Mouse (Mus musculus): ENCODE measurements around the gene Mettl7b.
"Not testable (repeated sequence)": the region's sequence is repeated elsewhere in the genome, so short reads cannot be mapped to it uniquely, and the experiment has no call there.

Gene Mettl7b

DNA sequence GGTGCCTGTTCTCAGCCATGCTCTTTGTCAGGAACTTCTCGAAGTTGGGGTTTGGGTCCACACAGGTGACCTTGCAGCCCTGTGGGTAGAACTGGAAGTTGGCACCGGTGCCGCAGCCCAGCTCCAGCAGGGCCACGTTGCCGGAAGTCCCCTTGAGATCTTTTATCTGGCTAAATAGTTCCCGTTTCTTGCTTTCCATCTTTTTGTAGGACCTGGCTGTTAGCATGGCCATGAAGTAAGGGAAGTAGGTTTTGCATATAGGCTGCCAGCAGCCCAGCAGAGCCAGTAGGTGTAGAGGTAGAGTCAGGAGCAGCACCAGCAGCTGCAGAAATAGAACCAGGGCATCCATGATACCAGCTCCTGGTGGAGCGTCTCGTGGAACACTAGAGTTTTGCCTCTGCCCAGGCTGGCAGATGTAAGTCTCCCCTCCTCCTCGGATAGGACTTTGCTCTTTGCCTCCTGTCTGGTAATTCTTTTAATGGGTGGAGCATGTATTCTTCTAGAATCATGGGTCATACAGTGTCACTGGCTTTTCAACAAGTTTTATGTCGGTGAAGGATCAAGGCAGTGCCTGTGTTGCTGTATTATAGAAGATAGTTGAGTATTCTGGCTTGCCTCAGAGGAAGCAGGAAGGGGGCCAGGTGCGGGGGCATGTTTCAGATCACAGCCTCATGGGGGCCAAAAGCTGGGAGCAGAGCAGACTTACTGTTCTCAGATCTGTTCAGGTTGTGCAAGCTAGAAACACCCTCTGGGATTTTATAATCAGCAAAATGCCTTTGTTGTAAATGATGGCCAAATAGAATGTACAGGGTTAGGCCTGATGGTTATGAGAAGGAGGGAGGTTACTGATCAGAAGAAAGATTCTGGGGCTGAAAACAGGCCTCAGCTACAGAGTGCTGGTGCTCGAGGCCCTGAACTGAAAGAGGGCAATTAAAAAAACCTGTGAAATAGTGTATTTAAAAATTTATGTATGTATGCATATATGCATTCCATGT is at the start of gene Mettl7b:
Gene Mettl7b (minus strand): TSS at position 399 of the 995 bp plus-strand sequence.
- DNase-seq (ENCODE audit: low read depth) = no peak

DNA sequence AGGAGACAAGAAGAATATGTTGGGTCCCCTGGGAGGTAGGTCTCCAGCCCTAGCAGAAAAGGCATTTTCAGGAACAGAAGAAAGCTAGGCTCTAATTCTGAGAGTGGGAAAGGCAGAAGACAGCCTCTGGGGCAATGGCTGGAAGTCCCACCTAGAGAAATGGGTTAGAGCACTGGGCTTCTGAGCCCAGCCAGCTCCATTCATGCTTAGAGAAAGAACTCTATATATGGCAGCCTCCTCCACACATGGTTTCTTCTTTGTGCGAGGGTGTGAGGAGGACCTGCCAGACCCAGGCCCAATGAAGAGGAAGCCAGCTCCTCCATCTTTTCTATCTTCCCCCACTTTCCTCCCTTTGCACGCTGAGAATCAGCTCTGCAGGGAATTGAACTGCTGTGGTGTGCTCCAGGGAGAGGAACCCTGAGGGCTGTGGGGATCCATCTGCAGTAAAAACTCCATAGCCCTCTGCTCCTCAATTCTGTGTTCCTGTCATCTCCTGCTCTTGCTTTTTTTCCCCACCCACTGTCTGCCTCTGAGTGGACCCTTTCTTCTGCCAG is 49.6 kb upstream of the Mettl7b start, which contains the start of gene Olfr763:
Gene Olfr763 (plus strand): TSS at position 504 of the 554 bp plus-strand sequence.
- no peak for DNase-seq (ENCODE audit: low read depth)

DNA sequence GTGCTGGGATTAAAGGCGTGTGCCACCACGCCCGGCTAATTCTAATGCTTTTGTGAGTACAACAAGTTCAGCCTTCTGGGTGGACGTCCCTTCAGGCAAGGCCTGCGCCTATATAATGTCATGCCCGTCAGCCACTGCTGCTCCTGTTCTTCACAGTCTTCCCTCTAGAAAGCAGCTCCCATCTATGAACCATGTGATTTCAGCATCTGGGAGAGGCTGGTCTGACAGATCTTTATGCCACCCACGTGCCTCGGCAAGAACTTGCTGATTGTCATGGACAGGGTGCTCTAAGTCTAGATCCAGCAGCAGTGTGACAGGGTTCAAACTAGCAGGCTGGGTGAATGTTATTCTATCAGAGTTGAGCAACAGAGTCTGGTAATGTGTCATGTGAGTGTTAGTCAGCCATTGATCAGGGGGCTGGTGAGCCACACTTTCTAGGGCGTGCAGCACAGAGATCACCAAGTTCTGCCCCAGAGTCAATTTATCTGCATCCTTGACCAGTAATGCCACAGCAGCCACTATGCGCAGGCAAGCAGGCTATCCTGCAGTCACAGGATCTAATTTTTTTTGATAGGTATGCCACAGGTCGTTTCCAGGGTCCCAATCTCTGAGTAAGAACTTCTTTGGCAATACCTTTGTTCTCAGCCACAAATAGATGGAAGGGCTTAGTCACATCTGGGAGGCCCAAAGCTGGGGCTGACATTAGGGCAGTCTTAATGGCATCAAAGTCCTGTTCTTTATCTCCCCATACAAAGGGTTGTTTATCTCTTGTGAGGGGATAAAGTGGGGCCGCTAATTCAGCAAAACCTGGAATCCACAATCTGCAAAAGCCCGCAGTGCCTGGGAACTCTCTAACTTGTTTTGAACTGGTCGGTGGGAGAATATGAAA is 43.5 kb upstream of the Mettl7b start:
- no peak for DNase-seq (ENCODE audit: low read depth)

DNA sequence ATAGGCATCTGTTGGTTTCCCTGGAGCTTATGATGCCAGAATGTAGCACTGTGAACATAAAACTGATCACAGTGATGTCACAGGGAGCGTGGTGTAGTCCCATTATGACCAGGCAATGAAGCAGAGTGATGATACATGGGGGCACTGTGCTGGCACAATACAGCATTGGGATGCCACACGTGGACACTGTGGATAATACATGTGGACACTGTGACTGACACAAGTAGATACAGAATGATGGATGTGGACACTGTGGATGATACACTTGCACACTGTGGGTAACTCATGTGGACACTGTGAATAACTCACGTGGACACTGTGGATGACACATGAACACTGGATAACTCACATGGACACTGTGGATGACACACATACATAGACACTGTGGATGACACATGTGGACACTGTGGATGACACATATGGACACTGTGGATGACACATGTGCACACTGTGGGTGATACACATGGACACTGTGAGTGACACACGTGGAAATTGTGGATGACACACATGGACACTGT is 35.8 kb upstream of the Mettl7b start:
- no peak for DNase-seq (ENCODE audit: low read depth)

DNA sequence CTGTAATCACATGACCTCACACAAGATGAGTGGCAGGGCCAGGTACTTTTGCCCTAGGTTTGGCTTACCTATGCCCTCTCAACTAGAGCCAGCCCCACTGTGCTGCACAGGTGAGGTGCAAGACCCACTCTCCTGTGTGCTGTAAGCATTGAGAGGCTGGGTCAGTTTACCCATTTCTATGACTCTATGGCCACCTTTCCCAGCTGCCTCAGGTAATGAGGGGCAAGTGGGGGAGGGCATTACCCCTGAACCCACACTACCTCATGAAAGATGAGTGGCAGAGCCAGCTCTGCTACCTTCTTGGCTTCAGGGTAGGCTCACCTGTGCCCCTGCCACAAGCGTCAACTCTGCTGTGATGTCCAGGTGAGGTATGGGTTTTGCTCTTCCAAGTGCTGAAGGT is 35.0 kb upstream of the Mettl7b start:
- no peak for DNase-seq (ENCODE audit: low read depth)

DNA sequence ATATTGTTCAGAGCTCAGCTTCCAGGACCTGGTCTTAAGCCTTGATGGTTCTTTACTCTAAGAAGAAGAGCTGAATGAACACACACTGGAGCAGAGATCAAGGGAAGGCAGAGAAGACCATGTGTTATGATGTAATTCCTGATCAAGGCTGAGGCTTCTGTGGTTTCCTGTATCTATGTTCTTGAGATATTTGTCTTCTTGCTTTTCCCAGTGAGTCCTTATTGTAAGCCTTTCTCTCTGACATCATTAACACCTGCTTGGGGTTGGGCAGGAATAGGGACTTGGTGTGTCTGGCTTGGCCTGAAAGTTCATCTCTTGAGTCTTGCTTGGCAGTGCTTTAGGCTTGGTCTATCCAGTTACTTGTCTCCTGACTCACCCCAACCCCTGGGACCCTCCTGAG is 30.2 kb upstream of the Mettl7b start:
- no peak for DNase-seq (ENCODE audit: low read depth)

DNA sequence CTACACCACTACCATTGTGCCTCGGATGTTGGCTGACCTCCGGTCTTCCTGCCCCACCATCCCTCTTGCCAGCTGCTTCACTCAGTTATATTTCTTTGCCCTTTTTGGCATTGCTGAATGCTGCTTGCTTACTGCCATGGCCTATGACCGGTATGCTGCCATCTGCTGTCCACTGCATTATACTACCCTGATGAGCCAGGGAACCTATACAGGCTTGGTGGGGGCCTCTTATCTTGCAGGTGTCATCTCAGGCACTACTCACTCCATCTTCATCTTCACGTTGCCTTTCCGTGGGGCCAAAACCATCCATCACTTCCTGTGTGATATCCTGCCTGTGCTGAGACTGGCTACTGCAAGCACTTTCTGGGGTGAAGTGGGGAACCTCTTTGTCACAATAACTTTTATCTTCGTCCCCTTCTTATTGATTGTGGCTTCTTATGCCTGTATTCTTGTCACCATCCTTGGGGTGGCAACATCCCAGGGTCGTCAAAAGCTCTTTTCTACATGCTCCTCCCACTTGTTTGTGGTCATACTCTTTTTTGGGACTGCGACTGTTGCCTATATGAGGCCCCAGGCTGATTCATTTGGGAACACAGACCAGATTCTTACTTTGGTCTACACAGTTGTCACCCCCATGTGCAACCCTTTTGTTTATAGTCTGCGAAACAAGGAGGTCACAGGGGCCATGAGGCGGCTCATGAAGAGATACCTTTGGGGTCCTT is 29.5 kb upstream of the Mettl7b start:
- not testable (repeated sequence) for DNase-seq (ENCODE audit: low read depth)

DNA sequence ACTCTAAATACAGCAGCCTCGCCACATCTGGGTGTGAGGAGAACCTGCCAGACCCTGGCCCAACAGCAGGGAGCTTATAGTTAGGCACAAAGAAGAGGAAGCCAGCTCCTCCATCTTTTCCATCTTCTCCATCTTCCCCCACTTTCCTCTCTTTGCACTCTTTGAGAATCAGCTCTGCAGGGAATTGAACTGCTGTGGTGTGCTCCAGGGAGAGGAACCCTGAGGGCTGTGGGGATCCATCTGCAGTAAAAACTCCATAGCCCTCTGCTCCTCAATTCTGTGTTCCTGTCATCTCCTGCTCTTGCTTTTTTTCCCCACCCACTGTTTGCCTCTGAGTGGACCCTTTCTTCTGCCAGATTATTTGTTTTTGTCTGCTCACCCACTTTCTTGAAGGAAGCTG is 28.3 kb upstream of the Mettl7b start, which contains the start of gene Olfr9:
Gene Olfr9 (plus strand): TSS at position 301 of the 400 bp plus-strand sequence.
- not testable (repeated sequence) for DNase-seq (ENCODE audit: low read depth)

DNA sequence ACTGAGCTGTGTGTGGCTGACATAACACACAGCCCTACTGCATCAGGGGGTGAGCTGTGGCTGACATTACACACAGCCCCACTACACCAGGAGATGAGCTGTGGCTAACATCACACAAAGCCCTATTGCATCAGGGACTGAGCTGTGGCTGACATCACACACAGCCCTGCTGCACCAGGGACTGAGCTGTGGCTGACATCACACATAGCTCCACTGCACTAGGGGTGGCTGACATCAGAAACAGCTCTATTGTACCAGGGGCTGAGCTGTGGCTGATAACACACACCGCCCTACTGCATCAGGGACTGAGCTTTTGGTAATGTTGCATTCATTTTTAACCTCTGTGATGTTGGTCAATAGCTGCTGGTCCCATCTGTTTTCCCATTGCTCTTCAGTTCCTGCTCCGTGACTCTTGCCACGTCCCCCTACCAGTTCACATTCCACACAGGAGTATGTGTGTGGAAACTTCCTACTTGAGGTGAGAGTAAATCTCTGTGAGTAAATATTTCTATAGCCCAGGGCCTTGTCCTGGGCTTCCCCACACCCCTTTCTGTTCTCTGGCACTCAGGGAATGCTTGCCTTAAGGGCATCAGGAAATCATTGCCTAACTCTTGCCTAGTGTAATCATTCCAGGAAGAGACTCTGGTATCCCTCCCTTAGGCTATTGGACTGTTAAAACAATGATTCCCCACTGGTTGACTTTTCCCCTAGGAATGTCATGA is 20.0 kb upstream of the Mettl7b start:
- DNase-seq (ENCODE audit: low read depth) = no peak

DNA sequence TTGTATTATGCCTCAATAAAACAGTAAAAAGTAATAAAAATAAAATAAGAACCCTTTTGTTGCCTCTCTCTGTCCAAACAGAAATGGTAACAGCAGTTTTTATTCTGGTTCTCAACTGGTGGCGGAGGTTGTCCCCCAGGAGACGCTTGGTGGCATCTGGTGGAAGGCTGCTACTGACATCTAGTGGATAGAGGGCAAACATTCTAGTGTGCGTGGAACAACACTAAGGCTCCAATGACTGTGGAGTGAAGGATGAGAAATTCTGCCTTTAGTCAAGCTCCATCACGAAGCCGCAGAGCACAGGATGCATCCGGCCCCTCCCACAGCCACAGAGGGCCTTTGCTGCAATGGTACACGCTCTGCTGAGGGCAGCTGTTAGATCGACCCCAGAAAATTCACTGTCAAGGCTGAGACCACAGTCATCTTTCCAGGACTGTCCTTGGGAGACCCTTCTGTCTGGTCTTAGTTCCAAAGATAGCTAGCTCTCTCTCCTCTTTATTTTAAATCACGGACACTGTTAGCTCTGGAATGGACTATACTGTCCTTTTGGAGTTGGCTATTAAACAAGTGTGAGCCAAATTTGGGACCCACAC is 16.8 kb upstream of the Mettl7b start:
- DNase-seq (ENCODE audit: low read depth) = peak; percentile 5

DNA sequence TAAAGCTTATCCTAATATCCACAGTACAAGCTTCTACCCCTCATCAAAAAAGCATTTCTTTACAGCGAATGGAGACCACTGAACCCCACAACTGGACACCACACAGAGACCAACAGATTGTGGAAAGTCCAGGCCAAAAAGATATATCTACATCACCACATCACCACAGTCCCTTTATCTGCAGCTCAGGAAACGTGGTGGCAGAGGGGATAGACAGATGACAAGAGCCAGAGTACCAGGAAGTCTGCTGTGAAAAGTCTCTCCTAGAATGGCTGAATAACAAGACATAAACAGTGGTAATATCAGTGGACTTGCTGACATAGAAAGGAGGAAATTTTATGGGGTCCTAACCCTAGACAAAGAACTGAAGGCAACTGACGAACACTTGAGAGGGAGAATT is 15.6 kb upstream of the Mettl7b start:
- DNase-seq (ENCODE audit: low read depth) = no peak

DNA sequence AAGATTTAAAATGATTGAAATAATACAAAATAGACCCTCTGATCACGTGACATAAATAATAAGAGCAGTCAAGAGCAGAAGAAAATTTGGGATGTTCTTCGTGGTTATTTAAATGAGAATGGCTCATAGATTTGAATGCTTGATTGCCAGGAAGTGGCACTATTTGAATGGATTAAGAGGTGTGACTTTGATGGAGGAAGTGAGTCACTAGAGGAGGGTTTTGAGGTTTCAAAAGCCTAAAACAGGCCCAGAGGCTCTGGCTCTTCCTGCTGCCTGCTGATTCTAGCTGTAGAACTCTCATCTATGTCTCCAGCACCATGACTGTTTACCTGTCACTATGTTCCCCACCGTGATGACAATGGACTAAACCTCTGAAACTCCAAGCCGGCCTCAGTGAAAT is 12.1 kb upstream of the Mettl7b start:
- DNase-seq (ENCODE audit: low read depth) = no peak

DNA sequence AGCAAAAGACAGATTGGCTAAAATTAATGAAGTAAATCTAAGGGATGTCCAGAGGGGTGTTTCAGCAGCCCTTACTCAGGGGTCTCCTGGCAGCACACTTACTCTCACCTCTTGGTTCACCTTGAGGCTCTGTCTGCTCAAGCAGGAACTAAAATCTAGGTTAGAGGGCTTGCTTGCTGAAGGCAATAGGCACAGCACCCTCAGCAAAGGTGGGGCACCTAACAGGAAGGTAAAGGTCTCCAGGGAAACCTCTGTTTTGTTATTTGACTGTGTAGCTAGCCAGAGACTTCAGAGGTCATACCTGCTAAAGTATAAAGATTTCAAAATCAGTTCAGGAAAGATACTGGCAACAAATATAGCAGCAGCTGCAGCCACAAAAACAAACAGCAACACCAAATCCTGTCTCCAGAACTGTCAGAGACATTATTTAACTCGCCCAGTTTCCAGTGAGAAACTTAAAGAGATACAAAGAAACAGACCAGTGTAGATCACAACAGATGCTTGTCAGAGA is 10.0 kb upstream of the Mettl7b start:
- no peak for DNase-seq (ENCODE audit: low read depth)

DNA sequence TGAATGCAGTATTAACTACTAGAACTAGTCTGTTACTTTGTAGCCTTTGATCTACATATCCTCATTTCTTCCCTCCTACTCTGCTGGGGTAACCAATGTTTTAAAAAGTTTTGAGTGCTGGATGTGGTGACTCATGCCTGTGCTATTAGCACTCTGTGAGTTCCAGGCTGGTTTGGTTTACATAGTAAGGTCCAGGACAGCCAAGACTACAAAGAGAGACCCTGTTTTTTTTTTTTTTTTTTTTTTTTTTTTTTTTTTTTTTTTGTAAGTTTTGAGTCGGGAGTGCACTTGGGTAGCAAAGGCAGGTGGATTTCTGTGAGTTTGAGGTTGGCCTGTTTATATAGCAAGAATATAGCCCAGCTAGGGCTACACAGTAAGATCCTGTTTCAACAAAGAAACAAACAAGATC is 7.6 kb upstream of the Mettl7b start:
- DNase-seq (ENCODE audit: low read depth) = no peak

DNA sequence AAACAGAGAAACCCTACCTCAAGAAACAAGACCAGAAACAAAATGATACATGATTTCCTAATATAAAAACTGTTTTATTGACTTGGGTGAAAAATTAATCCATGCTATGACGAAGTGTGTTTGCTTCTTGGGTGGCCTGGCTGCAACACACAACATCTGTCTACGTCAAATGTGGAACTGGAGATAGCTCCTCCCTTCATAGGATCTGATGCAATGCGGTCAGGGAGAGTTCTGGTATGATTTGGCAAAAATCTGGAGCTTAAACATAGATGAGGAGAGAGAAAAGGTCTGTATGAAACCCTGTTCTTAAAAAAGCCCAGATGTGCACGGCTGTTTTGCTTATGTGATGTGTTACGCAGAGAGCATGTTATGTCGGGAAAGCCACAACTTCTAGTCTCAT is 5.1 kb upstream of the Mettl7b start:
- no peak for DNase-seq (ENCODE audit: low read depth)

DNA sequence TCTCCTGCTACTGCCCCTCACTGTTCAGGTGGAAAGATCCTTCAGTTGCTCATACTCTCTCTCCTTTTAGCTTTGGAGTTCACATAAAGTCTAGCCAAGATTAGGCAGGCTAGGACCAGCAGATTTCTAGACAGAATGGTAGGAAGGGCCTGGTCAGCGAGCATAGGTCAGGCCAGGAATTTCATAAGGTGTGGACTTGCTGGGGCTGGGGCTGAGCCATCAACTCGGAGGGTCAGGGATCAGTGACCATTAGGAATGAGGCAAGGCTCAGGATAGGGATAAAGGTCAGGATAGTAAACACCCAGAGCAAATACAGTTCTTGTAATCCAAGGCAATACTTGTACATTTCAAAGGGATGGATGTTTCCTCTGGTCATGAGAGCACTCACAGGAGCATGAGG is 4.2 kb upstream of the Mettl7b start:
- no peak for DNase-seq (ENCODE audit: low read depth)

DNA sequence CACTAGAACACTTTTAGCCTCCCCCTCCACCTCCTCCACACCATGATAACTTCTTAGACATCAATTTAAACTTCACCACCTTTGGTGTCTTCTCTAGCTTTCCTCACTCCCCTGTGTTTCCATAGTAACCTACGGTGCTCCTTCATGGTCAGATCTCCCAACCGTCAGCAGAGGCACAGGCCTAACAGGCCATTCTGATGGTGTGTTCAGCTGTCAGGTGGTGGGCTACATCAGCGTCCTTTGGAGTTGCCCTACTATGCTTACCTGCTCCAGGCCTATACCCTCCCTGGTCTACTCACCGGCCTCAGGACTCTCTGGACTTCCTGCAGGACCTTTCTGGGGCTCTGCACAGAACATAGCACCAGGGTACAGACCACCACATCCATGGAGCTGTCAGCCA is 646 bp downstream of the Mettl7b start:
- DNase-seq (ENCODE audit: low read depth) = no peak

DNA sequence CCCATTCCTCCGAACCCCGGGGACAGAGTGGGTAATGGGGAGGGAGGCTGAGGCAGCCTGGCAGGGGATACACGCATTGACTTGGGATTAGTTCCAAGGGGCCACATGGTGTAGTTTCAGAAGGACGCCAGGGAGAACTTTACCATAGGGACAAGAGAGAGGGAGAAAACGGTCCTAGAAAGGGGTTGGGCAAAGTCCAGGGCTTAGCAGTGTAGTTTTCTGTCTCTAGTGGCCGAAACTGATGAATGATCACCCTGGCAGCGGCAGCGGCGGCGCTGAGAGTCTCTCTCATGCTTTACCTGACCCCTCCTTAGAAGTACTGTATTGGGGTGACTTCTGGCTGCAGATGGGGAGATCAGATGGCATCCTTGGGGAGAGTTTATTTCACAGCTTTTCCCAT is 2.4 kb downstream of the Mettl7b start:
- DNase-seq (ENCODE audit: low read depth) = no peak

DNA sequence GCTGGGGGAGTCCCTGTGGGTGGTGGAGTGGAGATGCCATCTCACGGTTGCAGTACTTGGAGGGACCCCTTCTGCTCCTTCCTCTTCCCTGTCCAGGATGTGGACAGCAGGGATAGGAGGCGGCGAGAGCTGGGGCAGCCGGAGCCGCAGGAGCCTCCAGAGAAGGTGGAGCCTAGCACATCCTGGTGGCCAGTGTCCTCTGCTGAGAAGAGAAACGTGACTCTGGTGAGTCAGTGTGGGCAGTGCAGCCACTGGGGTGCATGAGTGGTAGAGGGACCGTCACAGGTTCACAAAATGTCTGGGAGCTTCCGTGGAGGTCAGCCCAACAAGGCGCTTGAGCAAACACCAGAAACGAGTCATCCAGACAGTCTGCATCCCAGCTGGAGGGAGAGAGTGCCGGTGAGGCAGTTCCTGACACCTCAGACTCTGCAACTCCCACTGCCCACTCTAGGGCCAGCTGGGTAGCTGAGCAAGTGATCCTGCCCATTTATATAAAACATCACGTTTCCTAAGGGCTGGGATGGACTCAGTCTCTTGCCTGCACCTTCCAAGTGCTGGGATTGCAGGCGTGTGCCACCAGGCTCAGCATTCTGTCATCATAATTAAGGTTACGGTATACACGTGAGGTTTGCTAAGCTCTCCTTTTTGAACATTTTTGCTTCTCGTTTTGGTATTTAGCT is 10.4 kb downstream of the Mettl7b start:
- DNase-seq (ENCODE audit: low read depth) = no peak

All from c-Kit-positive CD71-positive TER-119-negative erythroid progenitor cells, embryonic 14.5 days (primary cell).